Mouse (Mus musculus): ENCODE measurements around the gene Gdpd5. TPM values are rescaled to one million over a fixed set of nuclear protein-coding genes. Genes with fewer than 3 reads are reported as not detected.

Gene Gdpd5
- polyA plus RNA-seq, 1 experiment from 2014 or later, result 39.9 TPM

DNA sequence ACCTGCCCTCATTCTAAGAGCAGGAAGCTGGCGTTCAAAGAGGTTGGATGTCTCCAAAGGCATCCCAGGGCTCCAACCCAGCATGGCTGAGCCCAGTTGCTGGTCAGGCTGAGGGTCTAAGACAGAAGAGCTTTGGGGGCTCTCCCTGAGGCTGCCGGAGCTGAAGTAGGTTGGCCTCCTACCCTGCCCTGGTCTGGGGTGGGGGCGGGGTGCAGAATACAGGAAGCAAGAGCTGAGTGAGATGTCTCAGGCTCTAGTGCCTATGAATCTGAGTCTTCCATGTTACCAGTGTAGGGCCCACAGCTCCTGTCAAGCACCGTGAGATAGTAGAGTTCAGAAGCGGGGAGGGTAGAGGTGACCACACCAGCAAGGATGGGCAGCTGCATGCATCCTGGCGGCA lies 51.6 kb downstream of the Gdpd5 start:
- no peak overlapping the region for H3K27ac ChIP-seq (ENCODE audit: low read depth, low read length)
- H3K4me1 ChIP-seq (ENCODE audit: control insufficient read depth, insufficient read depth, low read length), result peaks cover 13% of the 10 kb centered on the region
- H3K4me2 ChIP-seq (ENCODE audit: low read depth), result no peak overlapping the region
- ATAC-seq (ENCODE audit: insufficient read depth, low FRiP score, low TSS enrichment) (no peak), DNase-seq (ENCODE audit: low spot score) (no peak)
- H3K36me3 ChIP-seq (ENCODE audit: control insufficient read depth, insufficient read depth, low read length), result no peaks in the 10 kb centered on the region; the same call in 1 of the 2 replicates
- no peaks in the 10 kb centered on the region for H3K27me3 ChIP-seq (ENCODE audit: control insufficient read depth, insufficient read depth, low read length)
- no peak overlapping the region for H3K4me3 ChIP-seq (ENCODE audit: low read depth, low read length)
- WGBS, result 90% methylated on average over 6 of the region's 6 CpGs
- no peaks in the 10 kb centered on the region for H3K9me3 ChIP-seq (ENCODE audit: control insufficient read depth, low read length)
- no peak overlapping the region for H3K9ac ChIP-seq (ENCODE audit: low read length)

DNA sequence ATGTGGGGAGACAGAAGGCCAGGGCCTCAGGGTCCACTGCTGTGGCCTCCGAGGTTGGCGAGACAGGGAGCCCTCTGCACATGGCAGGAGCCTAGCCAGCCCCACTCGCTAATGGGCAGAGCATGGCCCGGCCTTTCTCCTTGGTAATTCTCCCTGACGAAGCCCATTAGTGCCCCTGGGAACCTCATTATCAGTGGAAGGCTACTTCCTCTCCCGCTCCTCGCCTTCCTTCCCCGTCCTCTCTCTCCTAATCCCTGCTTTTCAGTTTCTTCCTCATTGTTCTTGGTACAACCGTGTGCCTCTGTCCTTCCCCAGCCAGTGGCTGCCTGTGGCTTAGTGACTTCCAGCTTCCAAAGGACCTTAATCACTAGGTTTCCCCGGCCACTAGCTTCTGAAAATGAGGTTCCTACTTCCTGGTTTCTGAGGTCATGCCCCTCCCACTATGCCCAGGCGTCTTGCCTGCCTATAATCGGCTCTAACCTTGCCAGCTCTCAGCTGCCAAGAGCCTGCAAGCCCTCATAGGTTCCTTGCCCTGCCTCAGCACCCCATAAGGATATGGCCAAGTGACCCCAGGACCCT lies 53.5 kb downstream of the Gdpd5 start:
- Histone ChIP-seq H3K4me2 (ENCODE audit: low read depth) (no peak overlapping the region), H3K4me1 (ENCODE audit: control insufficient read depth, insufficient read depth, low read length) (peaks cover 13% of the 10 kb centered on the region), H3K27ac (ENCODE audit: low read depth, low read length) (no peak overlapping the region), H3K9ac (ENCODE audit: low read length) (no peak overlapping the region), H3K27me3 (ENCODE audit: control insufficient read depth, insufficient read depth, low read length) (no peaks in the 10 kb centered on the region), H3K4me3 (ENCODE audit: low read depth, low read length) (no peak overlapping the region), H3K9me3 (ENCODE audit: control insufficient read depth, low read length) (no peaks in the 10 kb centered on the region), H3K36me3 (ENCODE audit: control insufficient read depth, insufficient read depth, low read length) (no peaks in the 10 kb centered on the region; the same call in 1 of the 2 replicates)
- no peak for DNase-seq (ENCODE audit: low spot score)
- 55% methylated on average over 12 of the region's 12 CpGs for WGBS
- no peak for ATAC-seq (ENCODE audit: insufficient read depth, low FRiP score, low TSS enrichment)

DNA sequence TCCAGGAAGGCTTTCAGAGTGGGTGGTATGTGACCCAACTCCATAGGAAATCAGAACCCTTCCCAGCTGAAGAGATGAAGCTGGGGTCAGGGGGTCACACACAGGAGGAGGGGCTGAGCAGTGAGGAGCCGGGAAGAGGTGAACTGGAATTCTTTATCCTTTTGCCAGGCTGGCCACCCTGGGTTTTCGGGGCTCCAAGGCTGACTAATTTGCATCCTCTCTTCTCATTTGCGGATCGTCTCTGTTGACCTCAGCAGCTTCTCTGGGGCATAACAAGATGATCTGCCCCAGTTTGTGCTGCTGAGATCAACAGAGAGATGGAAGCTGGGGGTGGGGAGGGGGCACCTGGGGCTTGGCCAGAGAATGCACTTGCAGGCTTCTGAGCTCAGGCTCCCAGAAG lies 55.3 kb downstream of the Gdpd5 start:
- Histone ChIP-seq H3K9me3 (ENCODE audit: control insufficient read depth, low read length) (no peaks in the 10 kb centered on the region), H3K4me2 (ENCODE audit: low read depth) (no peak overlapping the region), H3K4me3 (ENCODE audit: low read depth, low read length) (no peak overlapping the region), H3K4me1 (ENCODE audit: control insufficient read depth, insufficient read depth, low read length) (peaks cover 13% of the 10 kb centered on the region), H3K9ac (ENCODE audit: low read length) (no peak overlapping the region), H3K27ac (ENCODE audit: low read depth, low read length) (no peak overlapping the region), H3K27me3 (ENCODE audit: control insufficient read depth, insufficient read depth, low read length) (no peaks in the 10 kb centered on the region), H3K36me3 (ENCODE audit: control insufficient read depth, insufficient read depth, low read length) (no peaks in the 10 kb centered on the region)
- DNase-seq (ENCODE audit: low spot score) (no peak), ATAC-seq (ENCODE audit: insufficient read depth, low FRiP score, low TSS enrichment) (no peak)
- 4% methylated on average over 4 of the region's 4 CpGs for WGBS

GRCm38 (mm10) chr7:99438881-99439280 lies 57.7 kb downstream of the Gdpd5 start:
- Histone ChIP-seq H3K4me2 (ENCODE audit: low read depth) (no peak overlapping the region), H3K9me3 (ENCODE audit: control insufficient read depth, low read length) (no peaks in the 10 kb centered on the region), H3K27ac (ENCODE audit: low read depth, low read length) (no peak overlapping the region), H3K9ac (ENCODE audit: low read length) (no peak overlapping the region), H3K27me3 (ENCODE audit: control insufficient read depth, insufficient read depth, low read length) (no peaks in the 10 kb centered on the region), H3K36me3 (ENCODE audit: control insufficient read depth, insufficient read depth, low read length) (no peaks in the 10 kb centered on the region), H3K4me1 (ENCODE audit: control insufficient read depth, insufficient read depth, low read length) (peaks cover 9% of the 10 kb centered on the region), H3K4me3 (ENCODE audit: low read depth, low read length) (no peak overlapping the region)
- 80% methylated on average over 10 of the region's 10 CpGs for WGBS
- no peak for ATAC-seq (ENCODE audit: insufficient read depth, low FRiP score, low TSS enrichment)
- DNase-seq (ENCODE audit: low spot score), result no peak

DNA sequence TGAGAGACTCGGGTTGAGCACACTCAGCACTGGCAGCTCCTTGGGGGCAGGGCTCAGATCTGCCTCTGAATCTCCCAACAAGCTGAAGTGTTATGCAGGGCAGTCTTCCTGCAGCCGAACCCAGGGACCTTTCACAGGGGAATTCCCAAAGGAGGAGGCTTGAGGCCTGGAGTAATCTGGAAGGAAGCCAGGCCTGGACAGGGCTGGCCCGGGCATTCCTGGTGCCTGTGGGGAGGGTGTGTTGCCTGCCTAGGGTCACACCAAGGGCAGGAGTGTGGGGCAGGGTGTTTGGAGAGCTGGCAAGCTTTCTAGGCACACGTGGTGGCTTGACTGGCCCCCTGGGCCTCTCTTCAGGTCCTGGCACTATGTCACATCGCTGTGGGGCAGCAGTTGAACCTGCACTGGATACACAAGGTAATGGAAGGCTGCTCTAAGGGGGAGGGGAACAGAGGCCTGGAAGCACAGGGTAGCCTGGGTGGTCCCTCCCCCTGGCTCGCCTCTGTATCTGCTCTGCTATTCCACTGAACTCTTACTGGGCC lies 60.4 kb downstream of the Gdpd5 start:
- Histone ChIP-seq H3K36me3 (ENCODE audit: control insufficient read depth, insufficient read depth, low read length) (no peaks in the 10 kb centered on the region), H3K27me3 (ENCODE audit: control insufficient read depth, insufficient read depth, low read length) (no peaks in the 10 kb centered on the region), H3K9ac (ENCODE audit: low read length) (no peak overlapping the region), H3K27ac (ENCODE audit: low read depth, low read length) (0 out of 2 replicates have a peak overlapping the region, but pooled peaks have one; percentile 35), H3K9me3 (ENCODE audit: control insufficient read depth, low read length) (no peaks in the 10 kb centered on the region), H3K4me3 (ENCODE audit: low read depth, low read length) (no peak overlapping the region), H3K4me2 (ENCODE audit: low read depth) (no peak overlapping the region), H3K4me1 (ENCODE audit: control insufficient read depth, insufficient read depth, low read length) (peaks cover 6% of the 10 kb centered on the region)
- DNase-seq (ENCODE audit: low spot score), result no peak
- ATAC-seq (ENCODE audit: insufficient read depth, low FRiP score, low TSS enrichment), result no peak
- WGBS, result 31% methylated on average over 6 of the region's 6 CpGs

- DNase-seq (ENCODE audit: low spot score) (no peak), ATAC-seq (ENCODE audit: insufficient read depth, low FRiP score, low TSS enrichment) (no peak)
- H3K9ac ChIP-seq (ENCODE audit: low read length), result no peak overlapping the region
- H3K36me3 ChIP-seq (ENCODE audit: control insufficient read depth, insufficient read depth, low read length), result no peaks in the 10 kb centered on the region
- H3K9me3 ChIP-seq (ENCODE audit: control insufficient read depth, low read length), result no peaks in the 10 kb centered on the region
- no peaks in the 10 kb centered on the region for H3K27me3 ChIP-seq (ENCODE audit: control insufficient read depth, insufficient read depth, low read length)
- no peak overlapping the region for H3K4me3 ChIP-seq (ENCODE audit: low read depth, low read length)
- H3K27ac ChIP-seq (ENCODE audit: low read depth, low read length), result no peak overlapping the region
- H3K4me2 ChIP-seq (ENCODE audit: low read depth), result no peak overlapping the region
- WGBS, result 62% methylated on average over 5 of the region's 5 CpGs
- peaks cover 5% of the 10 kb centered on the region; the same call in 1 of the 2 replicates for H3K4me1 ChIP-seq (ENCODE audit: control insufficient read depth, insufficient read depth, low read length)
Measured at GRCm38 (mm10) chr7:99443164-99443563, 62.0 kb downstream of the Gdpd5 start.

DNA sequence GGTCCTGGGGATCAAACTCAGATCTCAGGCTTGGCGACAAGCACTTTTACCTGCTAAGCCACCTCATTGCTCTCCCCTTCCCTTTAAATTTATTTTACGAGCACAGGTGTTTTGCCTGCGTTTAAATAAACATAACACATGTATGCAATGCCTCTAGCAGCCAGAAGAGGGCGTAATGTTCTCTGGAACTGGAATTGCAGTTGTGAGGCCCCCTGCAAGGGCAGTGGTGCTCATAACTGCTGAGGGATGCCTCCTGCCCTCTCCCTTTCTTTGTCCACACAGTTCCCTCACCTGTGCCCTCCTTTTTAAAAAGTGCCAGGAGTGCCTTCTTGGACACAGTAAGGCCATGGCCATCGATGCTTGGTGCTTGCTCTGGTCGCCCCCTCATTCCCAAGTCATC lies 62.8 kb downstream of the Gdpd5 start:
- 63% methylated on average over 6 of the region's 6 CpGs for WGBS
- DNase-seq (ENCODE audit: low spot score), result no peak
- no peak for ATAC-seq (ENCODE audit: insufficient read depth, low FRiP score, low TSS enrichment)
- Histone ChIP-seq H3K36me3 (ENCODE audit: control insufficient read depth, insufficient read depth, low read length) (no peaks in the 10 kb centered on the region), H3K4me2 (ENCODE audit: low read depth) (no peak overlapping the region), H3K4me1 (ENCODE audit: control insufficient read depth, insufficient read depth, low read length) (peaks cover 6% of the 10 kb centered on the region; the same call in 1 of the 2 replicates), H3K9ac (ENCODE audit: low read length) (no peak overlapping the region), H3K4me3 (ENCODE audit: low read depth, low read length) (no peak overlapping the region), H3K27me3 (ENCODE audit: control insufficient read depth, insufficient read depth, low read length) (no peaks in the 10 kb centered on the region), H3K27ac (ENCODE audit: low read depth, low read length) (no peak overlapping the region), H3K9me3 (ENCODE audit: control insufficient read depth, low read length) (no peaks in the 10 kb centered on the region)

- H3K27ac ChIP-seq (ENCODE audit: low read depth, low read length), result no peak overlapping the region
- H3K4me1 ChIP-seq (ENCODE audit: control insufficient read depth, insufficient read depth, low read length), result peaks cover 6% of the 10 kb centered on the region; the same call in 1 of the 2 replicates
- ATAC-seq (ENCODE audit: insufficient read depth, low FRiP score, low TSS enrichment) (no peak), DNase-seq (ENCODE audit: low spot score) (peak; percentile 54)
- H3K27me3 ChIP-seq (ENCODE audit: control insufficient read depth, insufficient read depth, low read length), result no peaks in the 10 kb centered on the region
- no peak overlapping the region for H3K4me2 ChIP-seq (ENCODE audit: low read depth)
- no peaks in the 10 kb centered on the region for H3K36me3 ChIP-seq (ENCODE audit: control insufficient read depth, insufficient read depth, low read length)
- WGBS, result 53% methylated on average over 2 of the region's 2 CpGs
- H3K9me3 ChIP-seq (ENCODE audit: control insufficient read depth, low read length), result no peaks in the 10 kb centered on the region
- H3K4me3 ChIP-seq (ENCODE audit: low read depth, low read length), result no peak overlapping the region
- H3K9ac ChIP-seq (ENCODE audit: low read length), result no peak overlapping the region
Measured at GRCm38 (mm10) chr7:99445833-99446232, 64.6 kb downstream of the Gdpd5 start.

GRCm38 (mm10) chr7:99447323-99447722 lies 66.1 kb downstream of the Gdpd5 start:
- no peak overlapping the region for H3K4me3 ChIP-seq (ENCODE audit: low read depth, low read length)
- 0 out of 2 replicates have a peak, but pooled peaks cover 6% of the 10 kb centered on the region for H3K4me1 ChIP-seq (ENCODE audit: control insufficient read depth, insufficient read depth, low read length)
- H3K4me2 ChIP-seq (ENCODE audit: low read depth), result no peak overlapping the region
- H3K27ac ChIP-seq (ENCODE audit: low read depth, low read length), result no peak overlapping the region
- WGBS, result 59% methylated on average over 5 of the region's 5 CpGs
- ATAC-seq (ENCODE audit: insufficient read depth, low FRiP score, low TSS enrichment), result no peak
- H3K27me3 ChIP-seq (ENCODE audit: control insufficient read depth, insufficient read depth, low read length), result no peaks in the 10 kb centered on the region
- DNase-seq (ENCODE audit: low spot score), result no peak
- no peaks in the 10 kb centered on the region for H3K36me3 ChIP-seq (ENCODE audit: control insufficient read depth, insufficient read depth, low read length)
- no peak overlapping the region for H3K9ac ChIP-seq (ENCODE audit: low read length)
- no peaks in the 10 kb centered on the region for H3K9me3 ChIP-seq (ENCODE audit: control insufficient read depth, low read length)
